17 mouse cellular contexts compared by ENCODE assay signal in genomic region chr9:71331661-71332060, GRCm38 (mm10).
"Had no signal": no experiment of that assay in that cellular context is flagged by ENCODE, and none has a peak within 500 bp of the region (broad histone marks: within the 10 kb centered on the region; RNA-seq: fewer than 3 reads in every experiment).

No protein-coding gene starts in this region.

- H3K4me2 ChIP-seq: lung, embryonic 15.5 days; midbrain, embryonic 11.5 days; midbrain, embryonic 13.5 days; midbrain, embryonic 15.5 days; neural tube, embryonic 12.5 days; stomach, embryonic 15.5 days had no signal

- ATAC-seq: lung, postnatal 0 days; midbrain, embryonic 13.5 days; midbrain, embryonic 15.5 days had no signal

- H3K36me3 ChIP-seq: lung, embryonic 15.5 days; midbrain, embryonic 13.5 days; midbrain, embryonic 15.5 days; neural tube, embryonic 12.5 days; stomach, embryonic 15.5 days had no signal

- H3K9me3 ChIP-seq: lung, embryonic 15.5 days; megakaryocyte, embryonic 14.5 days; midbrain, embryonic 13.5 days; midbrain, embryonic 15.5 days; neural tube, embryonic 12.5 days; stomach, embryonic 15.5 days had no signal

- H3K9ac ChIP-seq: lung, embryonic 15.5 days; midbrain, embryonic 13.5 days; midbrain, embryonic 15.5 days; neural tube, embryonic 12.5 days; stomach, embryonic 15.5 days had no signal

- H3K4me1 ChIP-seq: lung, embryonic 15.5 days; megakaryocyte, embryonic 14.5 days; midbrain, embryonic 13.5 days; midbrain, embryonic 15.5 days; neural tube, embryonic 12.5 days; stomach, embryonic 15.5 days had no signal

- DNase-seq: lung, adult 2 months; lung, postnatal 14 days; lung, postnatal 36 days; right cerebral cortex, postnatal 14 days; thymus, adult 2 months; thymus, postnatal 25 days; thymus, postnatal 4 days had no signal

- H3K27me3 ChIP-seq: lung, embryonic 15.5 days; midbrain, embryonic 13.5 days; midbrain, embryonic 15.5 days; stomach, embryonic 15.5 days had no signal

- H3K27ac ChIP-seq: lung, embryonic 15.5 days; macrophage; midbrain, embryonic 13.5 days; midbrain, embryonic 15.5 days; neural tube, embryonic 12.5 days; stomach, embryonic 15.5 days; stomach, postnatal 0 days had no signal

- H3K4me3 ChIP-seq: lung, embryonic 15.5 days; megakaryocyte, embryonic 14.5 days; midbrain, embryonic 13.5 days; midbrain, embryonic 15.5 days; neural tube, embryonic 12.5 days; stomach, embryonic 15.5 days had no signal
